Mouse (Mus musculus) embryo, embryonic 10.5 days (tissue): ENCODE data around the gene Ky.

Source experiments
- DNase-seq: peaks from one replicate; pipeline ENCODE4 v3.0.0-alpha.2; 2015; ENCODE audit warnings: low spot score

Ky gene

DNA sequence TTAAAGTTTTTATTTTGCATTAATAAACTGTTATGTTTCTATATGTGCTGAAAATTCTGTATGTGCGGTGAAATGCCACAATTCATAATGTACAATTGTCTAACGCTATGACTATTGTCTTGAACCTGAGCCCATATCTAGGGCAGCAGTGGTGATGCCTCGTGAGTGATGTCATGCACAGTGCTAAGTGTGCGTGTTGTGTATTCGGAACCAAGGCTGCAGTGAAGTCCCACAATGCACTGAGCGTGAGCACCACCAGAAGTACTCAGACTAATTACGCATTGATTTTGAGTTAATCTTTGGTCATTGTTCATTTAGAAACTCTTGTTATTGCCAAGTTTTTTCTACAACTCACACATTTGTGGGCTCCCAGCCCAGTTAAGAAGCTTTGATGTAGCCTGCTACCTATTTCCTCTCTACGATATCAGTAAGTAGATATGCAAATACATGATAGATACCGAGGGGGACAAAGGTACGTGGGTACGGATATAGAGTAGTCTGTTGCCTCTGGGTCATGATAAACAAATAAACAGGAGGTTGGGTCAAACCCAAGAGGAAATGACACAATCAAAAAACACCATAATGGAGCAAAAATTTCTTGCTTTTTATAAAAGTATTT lies 3.4 kb upstream of the Ky start:
- DNase-seq = no peak

DNA sequence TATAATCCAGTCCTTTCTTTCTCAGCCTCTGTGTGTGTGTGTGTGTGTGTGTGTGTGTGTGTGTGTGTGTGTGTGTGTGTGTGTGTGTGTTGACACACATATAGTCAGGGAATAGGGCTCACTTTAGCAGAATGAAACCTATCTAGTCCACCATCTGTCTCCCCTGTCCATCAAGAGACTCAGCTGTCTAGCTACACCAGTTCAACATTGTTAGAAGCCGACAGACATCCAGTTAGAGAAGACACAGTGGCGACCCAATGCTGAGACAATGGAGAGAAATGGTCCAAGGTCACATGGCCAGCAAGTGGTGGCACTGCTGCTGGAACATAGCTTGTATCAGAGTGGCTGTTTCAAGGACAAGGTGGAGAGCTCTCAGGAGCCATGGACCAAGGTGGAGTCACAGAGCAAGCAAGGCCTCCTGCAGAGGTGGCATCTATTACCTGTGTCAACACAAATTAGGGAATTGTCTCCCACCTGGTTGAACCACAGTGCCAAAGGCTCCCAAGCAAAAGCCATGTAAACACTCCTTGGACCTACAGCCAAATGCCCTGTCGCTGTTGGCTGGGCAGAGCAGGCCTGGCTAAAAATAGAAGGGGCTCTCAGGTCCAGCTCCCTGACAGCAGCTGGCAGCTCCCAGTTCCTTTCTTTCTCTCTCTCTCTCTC lies 703 bp upstream of the Ky start:
- no peak for DNase-seq

DNA sequence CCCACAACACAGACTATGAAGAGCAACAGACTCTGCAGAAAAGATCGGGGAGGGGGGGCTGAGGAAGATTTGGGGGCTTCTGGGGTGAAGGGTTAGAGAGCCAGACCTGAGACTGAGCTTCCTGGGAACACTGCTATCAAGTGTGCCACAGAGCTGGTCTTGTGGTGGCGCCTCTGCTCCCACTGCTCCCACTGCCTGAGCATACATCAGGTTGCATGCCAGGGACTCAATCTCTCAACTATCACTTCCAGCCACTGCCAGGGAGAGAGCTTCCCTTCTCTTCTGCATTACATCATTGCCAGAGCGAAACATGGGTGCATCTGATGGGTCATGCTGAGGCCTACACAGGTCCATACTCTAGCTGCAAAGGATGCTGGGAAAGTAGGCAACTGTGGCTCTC lies 2.8 kb downstream of the Ky start:
- DNase-seq = no peak

GRCm38 (mm10) chr9:102511423-102511822 lies 5.9 kb downstream of the Ky start:
- DNase-seq = no peak

GRCm38 (mm10) chr9:102513578-102513977 lies 8.0 kb downstream of the Ky start:
- DNase-seq = no peak

GRCm38 (mm10) chr9:102518443-102518842 lies 12.9 kb downstream of the Ky start:
- no peak for DNase-seq

DNA sequence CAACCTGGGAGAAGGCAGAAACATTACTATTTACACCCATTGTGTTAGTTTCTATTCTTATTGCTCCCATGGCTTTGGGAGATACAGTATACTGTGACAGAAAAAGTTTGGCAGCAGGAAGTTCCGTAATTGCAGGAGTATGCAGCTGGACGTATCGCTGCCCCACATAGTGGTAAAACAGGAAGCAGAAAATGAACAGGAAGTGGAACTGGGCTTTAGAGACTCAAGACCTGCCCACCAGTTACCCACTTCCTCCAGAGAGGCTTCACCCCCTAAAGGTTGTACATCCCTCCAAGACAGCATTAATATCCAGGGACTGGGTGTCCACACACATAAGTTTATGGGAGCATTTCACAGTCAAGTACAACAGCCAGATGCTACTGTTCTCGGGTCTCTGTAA lies 15.8 kb downstream of the Ky start:
- no peak for DNase-seq

DNA sequence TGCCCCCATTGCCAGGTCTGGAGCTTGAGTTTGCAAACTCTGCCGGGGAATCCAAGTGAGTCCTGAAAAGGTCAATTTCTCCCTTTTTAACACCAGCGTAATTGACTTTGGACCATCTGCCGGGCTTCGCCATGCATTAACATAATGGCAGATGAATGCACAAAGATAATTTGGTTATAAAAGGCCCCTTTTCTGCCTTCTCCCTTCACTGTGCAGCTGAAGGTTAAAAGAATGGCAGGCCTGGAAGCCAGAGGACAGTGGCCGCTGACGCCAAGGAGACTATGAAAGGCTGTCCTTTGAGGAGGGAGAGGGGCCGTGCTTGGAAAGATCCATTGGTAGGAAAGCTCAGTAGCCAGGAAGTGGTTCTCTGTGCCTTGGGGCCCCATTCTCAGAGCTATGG lies 22.6 kb downstream of the Ky start:
- DNase-seq = peak; percentile 54

GRCm38 (mm10) chr9:102528561-102528960 lies 23.0 kb downstream of the Ky start:
- no peak for DNase-seq

DNA sequence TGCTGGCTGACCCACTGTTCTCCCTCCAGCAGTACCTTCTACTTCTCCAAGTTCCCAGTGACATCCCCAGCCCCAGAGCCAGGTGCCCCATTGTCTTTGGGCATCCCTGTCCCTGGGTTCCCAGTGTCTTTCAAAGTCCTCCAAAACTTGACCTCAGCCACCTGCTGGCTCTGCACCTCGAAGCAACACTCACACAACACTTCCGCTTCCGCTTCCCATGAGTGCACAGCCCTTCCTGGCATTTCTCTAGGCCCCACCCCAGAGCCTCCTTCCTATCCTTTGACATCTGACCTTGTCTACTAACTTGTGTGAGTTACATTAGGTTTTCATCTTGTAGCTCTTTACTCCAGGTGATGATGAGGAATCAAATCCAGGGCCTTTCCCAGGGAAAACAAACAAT lies 23.5 kb downstream of the Ky start:
- DNase-seq = no peak

DNA sequence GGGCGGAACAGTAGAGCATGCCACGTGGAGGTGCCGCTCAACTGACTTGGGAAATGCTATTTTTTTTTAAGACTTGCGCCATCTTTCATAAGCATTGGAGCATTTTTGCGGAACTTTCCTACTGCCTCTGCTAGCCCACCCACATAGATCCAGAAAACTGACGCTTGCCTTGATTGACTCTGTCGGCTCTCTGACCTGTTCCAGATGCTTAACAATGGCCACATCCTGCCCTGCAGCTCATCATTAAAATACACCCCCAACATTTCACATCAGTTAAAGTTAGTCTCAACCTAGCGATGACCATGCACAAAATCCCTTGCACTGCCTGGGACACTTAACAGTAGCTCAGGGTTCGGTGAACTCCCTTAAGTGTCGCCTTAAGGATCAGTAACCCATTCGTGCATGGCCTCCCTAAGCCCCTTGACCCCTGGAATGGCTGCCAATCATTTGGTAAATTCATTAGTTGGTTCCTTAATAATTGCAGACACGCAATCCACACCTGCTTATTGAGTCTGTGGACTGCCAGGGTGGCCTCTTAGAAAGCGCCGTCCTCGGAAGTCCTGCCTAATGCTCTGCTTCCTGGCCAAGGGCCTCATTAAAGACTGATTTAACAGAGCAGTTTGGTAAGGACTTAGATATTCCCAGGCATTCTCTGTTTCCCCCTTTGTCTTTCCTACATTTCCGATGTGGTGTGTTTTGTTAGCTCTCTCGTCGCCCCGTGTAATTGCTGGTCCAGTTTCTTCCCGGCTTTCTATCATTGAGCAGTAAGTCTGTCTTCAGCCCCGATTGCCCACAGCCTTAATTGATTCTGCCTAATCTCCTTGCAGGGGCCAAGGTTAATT lies 25.7 kb downstream of the Ky start:
- peak; percentile 39 for DNase-seq

DNA sequence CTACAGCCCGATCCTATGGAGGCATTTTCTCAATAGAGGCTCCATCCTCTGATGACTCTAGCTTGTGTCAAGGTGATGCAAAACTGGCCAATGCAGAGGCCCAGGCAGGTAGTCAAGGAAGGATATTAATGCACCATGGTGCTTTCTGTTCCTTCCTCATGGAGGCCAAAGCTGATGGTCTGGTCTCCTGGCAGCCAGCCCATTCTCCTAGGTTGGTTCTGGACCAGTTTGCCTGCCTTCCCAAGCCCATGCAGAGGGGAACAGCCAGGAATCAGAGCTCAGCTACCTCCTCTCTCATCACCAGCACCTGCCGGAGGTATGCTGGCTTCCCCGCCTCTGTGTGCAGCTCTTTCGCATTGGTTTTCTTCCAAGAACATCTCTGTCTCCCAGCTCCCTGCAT lies 31.4 kb downstream of the Ky start:
- no peak for DNase-seq

- DNase-seq = no peak
Observed at GRCm38 (mm10) chr9:102539699-102540098, 34.1 kb downstream of the Ky start.

GRCm38 (mm10) chr9:102541666-102542065 lies 36.1 kb downstream of the Ky start:
- DNase-seq = no peak

DNA sequence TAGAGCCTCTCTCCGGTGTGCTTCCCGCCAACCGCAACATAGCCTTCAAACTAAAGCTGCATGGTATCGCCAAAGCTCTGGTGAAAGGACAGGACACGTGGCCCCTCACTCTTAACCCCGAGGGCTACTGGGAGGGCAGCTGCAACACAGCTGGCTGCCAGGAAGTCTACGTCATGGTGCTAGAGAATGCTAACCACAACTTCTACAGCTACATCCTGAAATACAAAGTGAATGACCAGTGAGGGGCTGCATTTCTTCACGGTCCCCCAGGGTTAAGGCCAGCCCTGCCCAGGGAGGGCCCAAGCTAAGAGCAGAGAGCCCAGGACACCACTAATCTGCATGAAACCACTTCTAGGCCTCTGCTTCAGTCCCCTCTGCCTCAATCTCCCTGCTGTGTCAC lies 37.0 kb downstream of the Ky start:
- DNase-seq = no peak

GRCm38 (mm10) chr9:102543761-102544115 lies 38.2 kb downstream of the Ky start:
- DNase-seq = no peak

DNA sequence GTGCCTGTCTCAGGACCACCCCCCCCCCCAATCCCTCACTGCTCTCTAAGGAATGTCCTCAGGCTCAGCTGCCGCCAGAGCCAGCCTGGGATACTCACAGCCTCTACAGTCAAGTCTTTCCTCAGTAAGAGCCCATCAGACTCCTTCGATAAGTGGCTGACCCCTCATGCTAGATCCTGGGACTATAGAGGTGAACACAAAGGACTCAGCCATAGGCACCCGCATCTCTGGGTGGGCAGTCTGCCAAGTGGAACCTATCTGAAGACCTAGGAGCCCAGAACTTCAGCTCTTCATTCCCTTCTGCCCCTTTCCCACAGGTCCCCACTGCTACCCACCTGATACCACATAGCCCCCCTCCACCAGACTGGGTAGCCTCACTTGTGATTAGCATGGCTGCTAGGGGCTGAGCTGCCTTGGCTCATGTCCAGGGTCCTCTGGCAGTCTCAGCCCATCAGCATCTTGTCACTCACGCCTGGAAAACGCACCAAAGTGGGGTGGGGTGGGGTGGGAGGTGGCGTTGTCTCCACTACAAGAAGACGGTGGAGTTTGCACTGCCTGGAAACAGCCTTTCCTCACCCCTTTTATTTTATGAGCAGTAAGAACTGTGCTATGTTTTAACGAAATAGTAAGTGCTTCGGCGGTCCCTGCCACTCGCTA lies 38.7 kb downstream of the Ky start:
- peak; percentile 24 for DNase-seq

DNA sequence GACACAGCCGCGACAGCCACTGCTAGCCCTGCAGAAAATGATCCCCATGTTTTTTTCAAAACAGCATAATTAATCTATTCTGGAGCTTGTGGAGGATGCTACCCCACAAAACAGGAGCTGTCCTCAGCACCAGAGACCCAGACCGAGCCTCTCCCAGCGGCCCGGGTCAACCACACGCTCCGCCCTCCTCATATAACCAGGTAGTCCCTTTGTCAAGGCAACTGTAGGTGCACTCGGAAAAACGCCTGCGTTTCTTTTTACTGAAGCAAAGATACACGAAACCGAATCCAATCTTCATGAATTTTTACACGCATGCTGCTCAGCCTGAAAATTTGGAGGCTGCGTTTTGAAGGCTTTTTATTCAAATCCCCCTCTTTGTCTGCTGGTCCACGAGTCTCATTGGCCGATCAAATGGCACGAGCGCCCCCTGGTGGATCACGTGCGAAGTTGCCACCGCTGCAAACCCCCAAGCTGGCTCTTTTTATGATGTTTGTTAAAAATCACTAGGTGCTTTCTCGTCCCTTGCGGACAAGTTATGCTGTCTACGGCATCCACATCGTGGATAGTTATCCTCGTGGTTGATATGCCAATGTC lies 39.3 kb downstream of the Ky start:
- DNase-seq = peak; percentile 95

DNA sequence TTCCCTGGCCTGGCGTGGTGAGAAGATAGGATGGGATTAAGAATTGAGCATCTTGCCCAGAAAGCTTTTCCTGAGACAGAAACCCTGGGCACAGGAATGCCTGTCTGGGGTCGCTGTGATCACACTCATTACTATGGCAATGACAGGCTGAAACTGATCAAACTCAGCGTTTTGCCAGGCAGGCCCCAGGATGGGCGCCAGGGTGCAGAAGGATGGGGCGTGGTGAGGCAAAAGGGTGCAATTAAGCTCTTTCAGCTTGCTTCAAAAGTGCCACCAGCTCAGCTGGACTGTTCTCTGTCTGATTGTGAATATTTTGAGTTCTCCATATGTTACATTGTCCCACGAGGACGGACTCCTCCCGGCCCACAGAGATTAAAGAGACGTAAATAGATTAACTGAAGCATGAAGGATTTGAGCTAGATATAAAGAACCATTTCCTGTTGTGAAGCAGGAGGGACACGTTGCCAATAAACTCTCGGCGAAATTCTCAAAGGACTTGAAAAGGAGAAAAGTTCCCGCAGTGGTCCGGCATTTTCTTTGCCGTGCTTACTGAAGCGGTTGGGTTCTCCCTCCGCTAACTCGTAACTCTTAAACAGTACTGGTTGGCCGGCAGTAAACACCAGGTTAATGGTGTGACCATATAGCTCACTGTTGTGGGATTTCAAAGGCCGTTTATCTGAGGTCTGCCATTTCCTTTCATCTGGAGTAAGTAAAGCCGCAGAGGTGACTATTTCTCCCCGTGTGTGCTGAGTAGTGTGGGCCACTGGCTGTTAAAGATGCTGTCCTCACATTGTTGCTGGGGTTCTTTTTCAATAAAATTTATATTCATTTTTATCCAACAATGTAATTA lies 40.1 kb downstream of the Ky start:
- DNase-seq = peak; percentile 48

DNA sequence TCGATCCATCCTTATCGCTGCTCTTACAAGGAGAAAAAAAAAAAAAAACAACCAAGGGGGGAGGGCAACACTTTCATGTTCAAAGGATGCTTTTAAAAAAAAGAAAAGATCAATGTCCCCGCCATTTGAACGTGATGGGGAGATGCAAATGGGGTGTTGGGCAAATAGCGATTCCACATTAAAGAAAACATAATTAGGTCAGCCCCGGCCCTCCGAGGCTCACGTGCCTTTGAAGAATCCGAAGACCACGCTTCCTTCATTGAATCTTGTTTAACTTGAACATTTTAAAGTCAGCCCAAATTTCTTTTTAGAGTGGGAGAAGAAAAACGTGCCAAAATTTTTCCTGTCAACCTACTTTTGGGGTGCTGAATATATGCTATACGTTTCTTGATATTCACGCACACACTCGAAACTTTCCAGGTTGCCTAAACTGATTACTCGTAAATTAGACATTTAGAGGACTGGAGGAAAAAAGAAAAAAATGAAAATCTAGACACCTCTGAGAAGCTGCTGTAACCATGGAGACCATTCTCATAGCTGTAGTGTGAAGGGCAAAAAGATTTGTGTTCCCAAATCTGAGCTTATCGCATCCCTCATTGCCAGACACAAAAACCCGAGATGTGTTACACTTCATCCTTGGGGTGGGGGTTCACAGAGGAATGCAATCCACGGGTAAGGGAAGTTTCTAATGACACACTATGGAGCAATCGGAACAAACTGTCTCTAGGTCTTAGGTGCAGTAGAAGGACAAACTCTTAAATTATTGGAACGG lies 40.9 kb downstream of the Ky start:
- no peak for DNase-seq

GRCm38 (mm10) chr9:102547028-102547354 lies 41.4 kb downstream of the Ky start:
- DNase-seq = peak; percentile 6
